Mouse (Mus musculus) heart, adult 2 months (tissue): ENCODE measurements around the gene Fam110c. TPM values are rescaled to one million over a fixed set of nuclear protein-coding genes. Genes with fewer than 3 reads are reported as not detected.
"Not testable (repeated sequence)": the region's sequence is repeated elsewhere in the genome, so short reads cannot be mapped to it uniquely, and the experiment has no call there.

Experiments used
- DNase-seq, 2 experiments: peaks; one replicate each; pipeline ENCODE4 v3.0.0; 2021
- H3K27ac ChIP-seq: fragments of 200-600 bp; 2 replicates; pipeline ENCODE4 v1.8.1; 2022
- H3K27me3 ChIP-seq: fragments of 200-500 bp; 2 replicates; pipeline ENCODE4 v1.6.1; 2012; ENCODE audit warnings: mild to moderate bottlenecking, low read length, inconsistent platforms, mixed read lengths; ENCODE audit not compliant: control insufficient read depth, insufficient read depth
- H3K36me3 ChIP-seq: fragments of 200-500 bp; 2 replicates; pipeline ENCODE4 v1.6.1; 2012; ENCODE audit warnings: low read length, inconsistent platforms; ENCODE audit not compliant: control insufficient read depth, insufficient read depth
- H3K4me1 ChIP-seq: fragments of 200-500 bp; 2 replicates; pipeline ENCODE4 v1.6.1; 2011; ENCODE audit warnings: low read length; ENCODE audit not compliant: control insufficient read depth, insufficient read depth
- H3K4me3 ChIP-seq: fragments of 200-600 bp; 2 replicates; pipeline ENCODE4 v1.8.1; 2022
- H3K79me2 ChIP-seq: fragments of 200-500 bp; replicated peaks from 2 replicates; pipeline ENCODE4 v1.6.1; 2012; ENCODE audit warnings: mild to moderate bottlenecking, inconsistent platforms, low read length, moderate library complexity, mixed read lengths; ENCODE audit not compliant: control insufficient read depth, insufficient read depth
- H3K9ac ChIP-seq: fragments of 200-500 bp; 2 replicates; pipeline ENCODE4 v1.6.1; 2012; ENCODE audit warnings: low read depth, mild to moderate bottlenecking, control low read depth, inconsistent platforms, low read length, mixed read lengths
- CTCF ChIP-seq: fragments of 200-600 bp; IDR thresholded peaks from 2 replicates; pipeline ENCODE4 v1.8.1; 2022; ENCODE audit warnings: antibody characterized with exemption, mild to moderate bottlenecking, moderate library complexity
- EP300 ChIP-seq: fragments of 200-500 bp; IDR thresholded peaks from 2 replicates; pipeline ENCODE4 v1.6.1; 2011; ENCODE audit warnings: low read depth, low read length, control low read depth; ENCODE audit not compliant: insufficient read depth
- POLR2A ChIP-seq: fragments of 200-500 bp; IDR thresholded peaks from 2 replicates; pipeline ENCODE4 v1.6.1; 2011; ENCODE audit warnings: mild to moderate bottlenecking, low read depth, low read length, control low read depth; ENCODE audit not compliant: insufficient read depth
- WGBS: fragments of 180-500 bp; shearing (Covaris S2); methylation state at CpG from one replicate; pipeline ENCODE4 v1.1.7; 2018; 5-methylcytosine and 5-hydroxymethylcytosine counted together
- intact Hi-C: fragments of 180-260 bp; cut with DNase I; formaldehyde crosslinking; loops from one replicate; pipeline ENCODE4 v1.15.1; 2025
- polyA plus RNA-seq: library from polyadenylated mRNA; depleted of rRNA; stranded (reverse); fragments of >200 nt; gene quantifications from 2 replicates; pipeline ENCODE4 v1.2.3, GENCODE M21; 2012
- total RNA-seq, 2 experiments: library from RNA; stranded (reverse); gene quantifications; 2 replicates each; pipeline ENCODE4 v1.2.3; 2021

Fam110c gene
- total and polyA plus RNA-seq, 3 experiments = 0.30 to 0.37 (median 0.31) TPM

DNA sequence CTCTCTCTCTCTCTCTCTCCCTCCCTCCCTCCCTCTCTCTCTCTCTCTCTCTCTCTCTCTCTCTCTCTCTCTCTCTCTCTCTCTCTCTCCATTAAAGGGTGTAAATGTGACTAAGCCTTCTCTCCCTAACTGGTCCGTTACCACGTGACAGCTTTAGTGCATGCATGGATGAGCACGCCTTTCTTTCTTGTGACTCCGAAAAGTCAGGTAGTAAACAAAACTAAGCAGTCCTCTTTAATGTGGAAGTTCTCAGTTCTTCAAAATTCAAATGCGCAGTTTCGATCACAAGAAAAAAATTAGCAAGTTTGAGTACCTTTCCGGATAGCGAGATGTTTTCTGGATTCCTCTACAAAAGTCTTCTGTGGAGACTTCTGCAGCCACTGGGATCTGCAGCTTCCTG is 13.4 kb upstream of the Fam110c start:
- WGBS = 66% methylated on average over 8 of the region's 8 CpGs
- Histone ChIP-seq H3K4me1 (no peaks in the 10 kb centered on the region), H3K27ac (no peak overlapping the region), H3K9ac (no peak overlapping the region), H3K27me3 (no peaks in the 10 kb centered on the region), H3K79me2 (no peaks in the 10 kb centered on the region), H3K36me3 (no peaks in the 10 kb centered on the region), H3K4me3 (no peak overlapping the region)
- intact Hi-C loops = no loop called here
- TF ChIP-seq CTCF (no peak), EP300 (no peak), POLR2A (no peak)
- DNase-seq = no peak

GRCm38 (mm10) chr12:31071222-31071621 is 2.4 kb upstream of the Fam110c start:
- Histone ChIP-seq H3K4me1 (no peaks in the 10 kb centered on the region), H3K9ac (no peak overlapping the region), H3K4me3 (no peak overlapping the region), H3K79me2 (no peaks in the 10 kb centered on the region), H3K36me3 (no peaks in the 10 kb centered on the region), H3K27ac (no peak overlapping the region), H3K27me3 (peaks cover 11% of the 10 kb centered on the region)
- intact Hi-C loops = no loop called here
- no peak for DNase-seq
- WGBS = 64% methylated on average over 5 of the region's 5 CpGs
- TF ChIP-seq EP300 (no peak), CTCF (no peak), POLR2A (no peak)

GRCm38 (mm10) chr12:31074355-31074786 is 710 bp downstream of the Fam110c start:
- H3K4me1 ChIP-seq, H3K27ac ChIP-seq, intact Hi-C loops, DNase-seq, H3K36me3 ChIP-seq, H3K9ac ChIP-seq, H3K79me2 ChIP-seq: not testable (repeated sequence)
- WGBS = under 1% methylated on average over 16 of the region's 18 CpGs
- Histone ChIP-seq H3K4me3 (peak overlapping the region; percentile 48; the same call in 1 of the 2 replicates), H3K27me3 (peaks cover 11% of the 10 kb centered on the region)

DNA sequence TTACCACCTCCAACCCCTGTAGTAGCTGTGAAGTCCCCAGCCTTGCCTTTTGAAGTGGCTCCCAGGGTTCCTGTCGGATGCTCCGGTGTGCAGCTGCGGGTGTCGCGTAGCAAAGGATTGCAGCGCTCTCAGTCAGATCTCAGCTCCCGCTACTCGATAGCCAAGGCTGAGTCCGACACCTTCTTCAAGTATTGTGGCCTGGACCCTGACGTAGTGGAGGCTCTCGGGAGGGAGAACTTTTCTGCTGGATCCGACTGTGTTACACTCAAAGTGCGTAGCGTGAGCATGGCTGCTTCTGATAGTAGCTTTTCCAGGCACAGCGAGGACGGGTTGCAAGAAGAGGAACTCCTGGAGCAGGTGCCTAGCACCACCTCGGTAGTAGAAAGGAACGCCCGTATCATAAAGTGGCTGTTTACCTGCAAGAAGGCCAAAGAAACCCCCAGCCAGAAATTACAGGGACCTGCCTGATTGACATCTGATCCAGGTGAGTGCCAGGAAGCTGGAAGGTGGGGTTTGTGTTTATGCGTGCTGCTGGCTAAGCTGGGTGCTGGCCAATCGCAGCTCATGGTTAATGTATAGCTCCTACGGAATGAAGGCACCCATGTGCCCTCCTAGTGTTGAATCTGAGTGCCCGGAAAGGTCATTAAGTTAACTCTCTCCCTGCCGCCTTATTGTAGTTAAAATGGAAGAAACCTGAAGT is 1.3 kb downstream of the Fam110c start:
- Histone ChIP-seq H3K36me3 (no peaks in the 10 kb centered on the region), H3K27me3 (peaks cover 11% of the 10 kb centered on the region), H3K9ac (no peak overlapping the region), H3K4me1 (no peaks in the 10 kb centered on the region), H3K4me3 (peak overlapping the region; percentile 24; the same call in 1 of the 2 replicates), H3K79me2 (no peaks in the 10 kb centered on the region), H3K27ac (no peak overlapping the region)
- WGBS = 7% methylated on average over 24 of the region's 24 CpGs
- no peak for TF ChIP-seq EP300
- no peak for TF ChIP-seq CTCF
- no peak for TF ChIP-seq POLR2A
- intact Hi-C loops = no loop called here
- DNase-seq = no peak

GRCm38 (mm10) chr12:31077020-31077419 is 3.4 kb downstream of the Fam110c start:
- no peak overlapping the region for H3K27ac ChIP-seq
- no peak for DNase-seq
- H3K36me3 ChIP-seq = no peaks in the 10 kb centered on the region
- H3K4me1 ChIP-seq = no peaks in the 10 kb centered on the region
- TF ChIP-seq POLR2A = no peak
- no peak for TF ChIP-seq CTCF
- TF ChIP-seq EP300 = no peak
- no peak overlapping the region for H3K4me3 ChIP-seq
- no peaks in the 10 kb centered on the region for H3K79me2 ChIP-seq
- H3K27me3 ChIP-seq = peaks cover 11% of the 10 kb centered on the region
- 69% methylated on average over 7 of the region's 7 CpGs for WGBS
- no peak overlapping the region for H3K9ac ChIP-seq
- intact Hi-C loops = no loop called here

DNA sequence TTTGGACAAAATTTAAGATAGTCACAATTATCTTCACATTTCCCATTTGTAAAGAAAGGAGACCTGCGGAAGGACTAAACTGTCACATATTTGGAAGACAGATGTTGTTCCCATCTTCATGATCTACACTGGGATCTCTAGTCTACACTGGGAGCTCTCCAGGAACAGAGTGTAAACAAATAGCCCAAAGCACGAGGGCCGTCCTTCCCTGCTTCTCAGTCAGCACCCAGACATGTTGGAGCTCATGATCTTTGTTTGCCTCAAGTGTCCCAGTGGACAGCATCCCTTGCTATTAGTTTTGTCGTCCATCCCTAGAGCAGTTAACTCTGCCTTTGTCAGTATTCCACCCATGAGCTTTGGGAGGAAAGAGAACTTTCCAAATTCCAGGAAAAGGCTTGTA is 4.4 kb downstream of the Fam110c start:
- Histone ChIP-seq H3K27ac (no peak overlapping the region), H3K9ac (no peak overlapping the region), H3K4me1 (no peaks in the 10 kb centered on the region), H3K79me2 (no peaks in the 10 kb centered on the region), H3K4me3 (no peak overlapping the region), H3K36me3 (no peaks in the 10 kb centered on the region), H3K27me3 (peaks cover 11% of the 10 kb centered on the region)
- TF ChIP-seq CTCF (no peak), POLR2A (no peak), EP300 (no peak)
- 61% methylated on average over 4 of the region's 4 CpGs for WGBS
- intact Hi-C loops = no loop called here
- DNase-seq = no peak
